Mouse (Mus musculus) myocyte (in vitro differentiated cells): ENCODE data around the gene Pimreg.

ENCODE experiments used
- CEBPB ChIP-seq: IDR thresholded peaks from 2 replicates; pipeline ENCODE4 v1.6.1; 2011; ENCODE audit warnings: mild to moderate bottlenecking, moderate library complexity; ENCODE audit not compliant: poor library complexity, insufficient read depth, severe bottlenecking
- E2F4 ChIP-seq: IDR thresholded peaks from one replicate; pipeline ENCODE4 v1.6.1; 2011; ENCODE audit warnings: mild to moderate bottlenecking, control low read depth, moderate library complexity; ENCODE audit not compliant: insufficient read depth
- MAX ChIP-seq: IDR thresholded peaks from one replicate; pipeline ENCODE4 v1.6.1; 2011; ENCODE audit warnings: low read depth, mild to moderate bottlenecking, control low read depth
- MYOD1 ChIP-seq, 3 experiments: IDR thresholded peaks; one replicate each; pipeline ENCODE4 v1.6.1; 2011; ENCODE audit warnings: control low read depth in 2 of 3, low read depth in 2 of 3, mild to moderate bottlenecking in 2 of 3, moderate library complexity in 1 of 3; ENCODE audit not compliant: insufficient read length in 2 of 3, control insufficient read depth in 1 of 3
- MYOG ChIP-seq, 3 experiments: IDR thresholded peaks; one replicate each; pipeline ENCODE4 v1.6.1; 2011; ENCODE audit warnings: control low read depth in 2 of 3, low read depth in 2 of 3, mild to moderate bottlenecking in 2 of 3; ENCODE audit not compliant: insufficient read length in 2 of 3, control insufficient read depth in 1 of 3, insufficient read depth in 1 of 3
- POLR2A ChIP-seq: IDR thresholded peaks from one replicate; pipeline ENCODE4 v1.6.1; 2011; ENCODE audit warnings: low read depth, mild to moderate bottlenecking, control low read depth, moderate library complexity; ENCODE audit not compliant: insufficient read length
- POLR2AphosphoS2 ChIP-seq: IDR thresholded peaks from one replicate; pipeline ENCODE4 v1.6.1; 2011; ENCODE audit warnings: low read depth, control low read depth; ENCODE audit not compliant: insufficient read length
- REST ChIP-seq: IDR thresholded peaks from one replicate; pipeline ENCODE4 v1.6.1; 2011; ENCODE audit warnings: mild to moderate bottlenecking, control low read depth, moderate library complexity; ENCODE audit not compliant: insufficient read depth, insufficient read length
- SRF ChIP-seq: IDR thresholded peaks from one replicate; pipeline ENCODE4 v1.6.1; 2011; ENCODE audit warnings: low read depth; ENCODE audit not compliant: control insufficient read depth, insufficient read length
- TCF12 ChIP-seq: IDR thresholded peaks from one replicate; pipeline ENCODE4 v1.6.1; 2011; ENCODE audit warnings: mild to moderate bottlenecking, control low read depth; ENCODE audit not compliant: poor library complexity, insufficient read depth, severe bottlenecking
- USF1 ChIP-seq: IDR thresholded peaks from one replicate; pipeline ENCODE4 v1.6.1; 2011; ENCODE audit warnings: low read depth, mild to moderate bottlenecking, control low read depth, moderate library complexity

DNA sequence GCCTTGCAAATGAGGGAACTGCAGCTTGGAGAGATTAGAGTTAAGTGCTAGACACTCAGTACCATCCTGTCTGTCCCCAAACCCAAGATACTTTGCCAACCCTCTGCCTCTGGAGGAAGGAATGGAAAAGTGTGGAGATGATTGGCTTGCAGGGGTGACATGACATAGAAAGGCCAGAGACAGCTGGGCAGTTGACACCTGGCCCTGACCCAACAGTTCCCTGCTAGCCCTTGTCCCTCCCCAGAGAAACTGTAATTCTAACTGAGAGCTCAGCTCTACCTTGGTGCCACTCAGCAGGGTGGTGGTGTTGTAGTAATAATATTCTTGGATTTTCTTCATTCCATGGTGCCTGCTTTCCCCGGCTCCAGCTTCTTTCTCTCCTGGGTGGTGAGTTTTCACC, 29.9 kb upstream of the Pimreg start:
- no peak for TF ChIP-seq POLR2A
- TF ChIP-seq USF1, result no peak
- no peak for TF ChIP-seq E2F4
- TF ChIP-seq MYOD1 (IDR thresholded peaks at IDR 0.05; ENCODE audit: control insufficient read depth in 1 of 3, insufficient read length in 2 of 3, low read depth in 2 of 3), result peak; percentile 13 to 73 (median 26)
- no peak for TF ChIP-seq REST
- no peak for TF ChIP-seq CEBPB
- TF ChIP-seq TCF12, result no peak
- TF ChIP-seq POLR2AphosphoS2, result no peak
- TF ChIP-seq SRF, result no peak
- TF ChIP-seq MAX, result no peak
- TF ChIP-seq MYOG (IDR thresholded peaks at IDR 0.05; ENCODE audit: control insufficient read depth in 1 of 3, insufficient read depth in 1 of 3, insufficient read length in 2 of 3, low read depth in 2 of 3), result no peak
